Mouse (Mus musculus) cerebellum, postnatal 36 days (tissue): ENCODE results near the gene Scgb3a1.

Experiments
- DNase-seq, 2 experiments: peaks; one replicate each; pipeline ENCODE4 v3.0.0; 2021 to 2022; ENCODE audit warnings: mixed read lengths in 2 of 2

The Scgb3a1 gene

DNA sequence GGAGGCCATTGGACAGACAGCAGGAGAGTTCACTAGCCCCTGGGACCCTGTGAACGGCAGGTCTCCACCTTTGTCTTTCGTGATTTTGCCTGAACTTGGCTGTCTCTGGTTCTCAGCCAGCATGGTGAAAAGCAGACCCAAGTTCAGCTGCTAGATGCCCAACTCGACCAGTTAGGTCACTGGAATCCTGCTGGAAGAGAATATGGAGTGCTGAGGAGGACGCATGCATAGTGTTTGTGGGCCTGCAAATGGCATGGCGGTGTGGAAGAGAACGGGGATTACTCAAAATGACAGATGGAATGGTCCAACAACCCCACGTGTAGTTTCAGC lies 4.0 kb upstream of the Scgb3a1 start:
- DNase-seq: no peak

- no peak for DNase-seq
These were observed 1.1 kb upstream of the Scgb3a1 start for GRCm38 (mm10) chr11:49662292-49662780.

DNA sequence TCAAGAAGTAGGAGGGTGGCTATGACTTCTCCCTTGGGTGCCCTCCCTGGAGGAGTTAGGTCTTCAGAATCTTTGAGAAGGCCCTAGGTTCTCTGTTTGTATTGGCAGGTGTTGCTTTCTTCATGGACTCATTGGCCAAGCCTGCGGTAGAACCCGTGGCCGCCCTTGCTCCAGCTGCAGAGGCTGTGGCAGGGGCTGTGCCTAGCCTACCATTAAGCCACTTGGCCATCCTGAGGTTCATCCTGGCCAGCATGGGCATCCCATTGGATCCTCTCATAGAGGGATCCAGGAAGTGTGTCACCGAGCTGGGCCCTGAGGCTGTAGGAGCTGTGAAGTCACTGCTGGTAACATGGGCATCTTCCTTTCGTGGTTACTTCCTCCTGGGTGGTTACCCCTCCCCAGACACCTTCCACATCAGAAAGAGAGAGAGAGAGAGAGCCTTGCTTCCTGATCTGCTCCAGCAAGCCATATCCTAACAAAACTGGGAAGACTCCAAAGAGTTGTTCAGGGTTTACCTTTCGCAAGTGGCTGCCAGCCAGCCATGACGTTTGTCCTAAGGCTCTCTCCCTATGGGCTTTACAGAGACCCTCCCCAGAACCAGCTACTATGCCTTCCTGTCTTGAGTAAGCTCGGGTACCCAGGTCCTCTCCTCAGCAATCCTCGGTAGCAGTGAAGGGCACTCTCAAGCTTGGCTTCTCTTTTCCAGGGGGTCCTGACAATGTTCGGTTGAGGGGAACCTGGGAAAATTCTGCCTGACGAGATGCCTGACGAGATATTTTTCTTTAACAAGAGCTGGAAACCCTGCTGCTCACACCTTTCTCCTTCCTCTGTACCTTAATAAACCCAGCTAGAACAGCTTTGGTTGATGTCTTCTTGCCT lies 1.1 kb downstream of the Scgb3a1 start:
- DNase-seq: no peak

GRCm38 (mm10) chr11:49665462-49665861 lies 2.1 kb downstream of the Scgb3a1 start:
- DNase-seq: no peak

DNA sequence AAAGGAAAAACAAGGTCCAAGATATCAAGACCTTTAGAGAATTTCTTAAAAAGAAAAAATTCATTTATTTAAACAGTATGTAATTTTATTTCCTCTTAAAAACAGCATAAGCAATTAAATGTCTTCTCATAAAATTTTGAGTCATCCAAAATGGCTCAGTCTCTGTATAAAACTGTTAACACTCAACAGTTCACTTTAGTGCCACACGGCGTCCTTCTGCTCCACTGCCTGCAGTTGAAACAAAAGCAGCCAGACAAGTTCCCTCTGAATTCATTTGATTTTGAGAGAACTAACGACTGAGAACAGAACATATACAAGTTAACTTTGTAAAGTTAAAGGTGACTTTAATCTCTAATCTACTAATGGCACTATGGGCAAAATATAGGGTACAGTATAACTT lies 10.0 kb downstream of the Scgb3a1 start:
- no peak for DNase-seq

DNA sequence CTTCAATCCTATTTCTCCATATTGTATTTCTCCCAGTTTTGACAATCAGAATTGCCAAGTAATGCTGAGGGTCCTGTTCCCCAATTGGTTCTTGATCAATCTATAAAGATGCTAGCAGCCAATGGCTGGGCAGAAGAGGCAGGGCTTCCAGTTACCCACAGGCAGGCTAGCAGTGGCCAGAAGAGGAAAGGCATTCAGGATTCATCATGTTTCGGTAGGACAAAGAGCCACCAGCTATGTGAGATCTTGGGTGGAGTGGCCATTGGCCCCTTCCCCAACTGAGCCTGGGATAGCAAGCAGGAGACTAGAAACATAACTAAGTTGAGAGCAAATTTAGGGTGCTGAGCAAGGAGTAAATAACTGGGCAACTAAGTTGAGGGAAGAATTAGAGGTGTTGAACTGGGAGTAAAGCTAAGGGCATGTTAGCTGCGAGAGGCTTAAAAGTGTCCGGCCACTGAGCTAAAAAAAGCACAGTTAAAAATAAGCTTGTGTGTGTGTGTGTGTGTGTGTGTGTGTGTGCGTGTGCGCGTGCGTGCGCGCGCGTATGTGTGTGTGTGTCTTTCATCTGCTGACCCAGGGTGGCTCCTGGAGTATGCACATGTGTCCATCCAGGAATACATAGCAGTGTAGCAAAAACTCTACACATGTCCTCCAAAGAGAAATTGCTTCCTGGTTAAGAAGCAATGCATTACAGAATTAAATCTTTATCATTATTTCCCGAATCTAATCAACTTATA lies 21.0 kb downstream of the Scgb3a1 start:
- DNase-seq: no peak

DNA sequence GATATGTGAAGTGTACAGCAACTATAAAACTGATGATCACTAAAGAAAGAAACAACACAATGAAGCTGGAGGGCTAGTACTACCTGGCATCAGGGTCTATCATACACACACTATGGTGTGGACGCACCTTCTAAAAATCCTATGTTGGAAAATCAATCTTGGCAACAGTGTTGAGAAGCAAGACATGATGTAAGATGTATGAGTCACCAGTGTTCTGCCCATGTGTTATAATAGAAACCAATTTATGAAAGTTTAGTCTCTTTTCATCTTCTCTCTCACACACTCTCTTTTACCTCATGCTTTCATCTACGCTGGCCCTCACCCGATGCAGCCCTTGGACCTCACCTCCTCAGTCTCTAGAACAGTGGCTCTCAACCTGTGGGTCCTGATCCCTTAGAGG lies 31.6 kb downstream of the Scgb3a1 start:
- no peak for DNase-seq

GRCm38 (mm10) chr11:49695695-49696094 lies 32.3 kb downstream of the Scgb3a1 start:
- DNase-seq: no peak

- no peak for DNase-seq
These were observed 33.1 kb downstream of the Scgb3a1 start for GRCm38 (mm10) chr11:49696472-49696871.

- no peak for DNase-seq
These were observed 34.4 kb downstream of the Scgb3a1 start for GRCm38 (mm10) chr11:49697779-49698178.

GRCm38 (mm10) chr11:49699079-49699478 lies 35.7 kb downstream of the Scgb3a1 start:
- no peak for DNase-seq

- no peak for DNase-seq
These were observed 38.6 kb downstream of the Scgb3a1 start for GRCm38 (mm10) chr11:49702014-49702413.

- no peak for DNase-seq
These were observed 41.4 kb downstream of the Scgb3a1 start for GRCm38 (mm10) chr11:49704804-49705203.

- DNase-seq: no peak
These were observed 44.4 kb downstream of the Scgb3a1 start for GRCm38 (mm10) chr11:49707834-49708233.

DNA sequence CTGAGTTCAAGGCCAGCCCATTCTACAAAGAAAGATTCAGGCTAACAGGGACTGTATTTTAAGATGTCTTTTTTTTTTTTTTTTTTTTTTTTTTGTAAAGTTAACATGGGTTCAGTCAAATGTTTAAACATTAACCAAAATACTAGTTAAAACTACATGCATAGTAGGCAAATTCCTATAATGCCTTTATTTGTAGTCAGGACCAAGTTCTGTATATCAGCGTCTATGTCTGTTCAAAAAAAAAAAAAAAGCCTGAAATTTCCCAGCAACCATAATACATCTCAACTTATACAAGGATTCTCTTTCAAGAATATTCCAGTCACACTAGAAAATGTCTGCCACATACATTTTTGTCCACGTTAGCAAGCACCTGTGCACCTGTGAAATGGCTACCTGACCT lies 47.3 kb downstream of the Scgb3a1 start:
- DNase-seq: no peak

- peak; percentile 14 to 21 for DNase-seq
These were observed 48.7 kb downstream of the Scgb3a1 start for GRCm38 (mm10) chr11:49711981-49712554.

DNA sequence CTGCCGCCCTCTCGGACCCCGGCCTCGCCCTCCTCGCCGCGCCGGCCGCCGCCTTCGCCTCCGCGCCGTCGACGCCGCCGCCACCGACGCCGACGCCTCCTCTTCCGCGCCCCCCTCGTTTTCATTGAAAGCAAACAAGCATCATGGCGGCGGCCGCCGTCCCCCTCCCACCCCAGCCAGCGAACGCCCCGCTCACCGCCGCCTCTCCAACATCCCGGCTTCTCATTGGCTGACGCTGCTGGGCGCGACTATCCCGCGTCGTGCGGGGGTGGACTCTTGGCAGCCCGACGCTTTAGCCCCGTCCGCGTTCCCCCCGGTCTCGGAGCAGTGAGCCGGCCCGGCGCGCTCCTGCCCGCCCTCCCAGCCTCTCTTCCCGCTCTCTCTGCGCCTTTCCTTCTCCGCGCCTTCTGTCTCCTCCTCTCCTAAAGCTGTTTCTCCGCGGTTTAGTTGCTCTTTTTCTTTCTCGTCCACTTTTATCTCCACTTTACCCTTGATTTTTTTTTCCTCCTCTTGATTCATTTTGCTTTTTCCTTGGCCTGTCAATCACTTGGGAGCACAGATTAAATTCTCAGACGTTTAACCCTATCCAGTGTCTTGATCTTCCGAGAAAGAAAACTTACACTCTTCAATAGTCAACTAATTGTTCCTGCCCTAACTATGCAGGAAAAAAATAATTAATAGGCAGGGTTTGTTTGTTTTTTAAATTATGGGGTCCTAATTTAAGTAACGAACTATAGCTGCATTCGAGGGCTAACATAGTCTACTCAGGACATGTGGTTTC lies 49.3 kb downstream of the Scgb3a1 start, which contains the start of gene Cnot6:
Gene Cnot6 (minus strand): TSS at position 169 of the 781 bp plus-strand sequence.
- DNase-seq: peak; percentile 98 to 99

- DNase-seq: peak in 1 of 2 experiments; percentile 33
These were observed 50.2 kb downstream of the Scgb3a1 start for GRCm38 (mm10) chr11:49713336-49714334.
